Mouse (Mus musculus) midbrain, embryonic 13.5 days (tissue): ENCODE results near the gene Stat1. TPM values are rescaled to one million over a fixed set of nuclear protein-coding genes. Genes with fewer than 3 reads are reported as not detected.
A peak's percentile ranks its signal among the peaks of the same experiment; 100 is the strongest.

ENCODE experiments used
- ATAC-seq: fragments of 200-750 bp; cut with Nextera tagmentation; 2 replicates; pipeline ENCODE4 v1.8.0; 2017; ENCODE audit warnings: mild to moderate bottlenecking, moderate TSS enrichment, moderate library complexity
- H3K27ac ChIP-seq: fragments of 300-500 bp; sonication (generic); 2 replicates; pipeline ENCODE4 v1.5.1; 2015; ENCODE audit warnings: inconsistent platforms, mild to moderate bottlenecking, moderate library complexity
- H3K27me3 ChIP-seq: fragments of 300-500 bp; sonication (generic); 2 replicates; pipeline ENCODE4 v1.6.1; 2015; ENCODE audit warnings: mild to moderate bottlenecking, inconsistent platforms
- H3K36me3 ChIP-seq: fragments of 300-500 bp; sonication (generic); 2 replicates; pipeline ENCODE4 v1.6.1; 2015; ENCODE audit warnings: mild to moderate bottlenecking, inconsistent platforms
- H3K4me1 ChIP-seq: fragments of 300-500 bp; sonication (generic); replicated peaks from 2 replicates; pipeline ENCODE4 v1.6.1; 2015; ENCODE audit warnings: inconsistent platforms
- H3K4me2 ChIP-seq: fragments of 300-500 bp; sonication (generic); replicated peaks from 2 replicates; pipeline ENCODE4 v1.6.1; 2015; ENCODE audit warnings: moderate library complexity, mild to moderate bottlenecking, inconsistent platforms
- H3K4me3 ChIP-seq: fragments of 300-500 bp; sonication (generic); replicated peaks from 2 replicates; pipeline ENCODE4 v1.5.1; 2015; ENCODE audit warnings: mild to moderate bottlenecking, inconsistent platforms
- H3K9ac ChIP-seq: fragments of 300-500 bp; sonication (generic); replicated peaks from 2 replicates; pipeline ENCODE4 v1.6.1; 2015; ENCODE audit warnings: mild to moderate bottlenecking, inconsistent platforms
- H3K9me3 ChIP-seq: fragments of 300-500 bp; sonication (generic); 2 replicates; pipeline ENCODE4 v1.6.1; 2016; ENCODE audit warnings: mild to moderate bottlenecking, inconsistent platforms
- WGBS: fragments of 180-500 bp; shearing (Covaris S2); methylation state at CpG from one replicate; pipeline ENCODE4 v1.1.7; 2015; 5-methylcytosine and 5-hydroxymethylcytosine counted together
- polyA plus RNA-seq: library from polyadenylated mRNA; unstranded; fragments of >200 nt; fragmentation: Nextera tagmentation; extraction: Ambion mirVana; gene quantifications from 2 replicates; pipeline ENCODE4 v1.2.1, GENCODE M21; 2015

Stat1 gene
- polyA plus RNA-seq: 12.0 and 13.5 TPM in 2 replicates

GRCm38 (mm10) chr1:52118860-52119591 is at the start of gene Stat1:
TSS of gene Stat1 (plus strand) at chr1:52119440.
- Histone ChIP-seq H3K27ac (peak within 1 kb of the TSS; percentile 31; the same call in 1 of the 2 replicates), H3K27me3 (0 out of 2 replicates have a peak, but pooled peaks cover 8% of the 10 kb centered on the region), H3K4me1 (peaks cover 13% of the 10 kb centered on the region), H3K4me3 (peak within 1 kb of the TSS; percentile 78), H3K9ac (peak within 1 kb of the TSS; percentile 76), H3K9me3 (no peaks in the 10 kb centered on the region), H3K4me2 (peak within 1 kb of the TSS; percentile 74), H3K36me3 (no peaks in the 10 kb centered on the region)
- 3% methylated on average over 35 of the region's 37 CpGs for WGBS
- ATAC-seq: peak; percentile 93

GRCm38 (mm10) chr1:52079724-52080367 is 39.4 kb upstream of the Stat1 start:
- H3K4me3 ChIP-seq: no peak overlapping the region
- no peaks in the 10 kb centered on the region for H3K36me3 ChIP-seq
- peak; percentile 97 for ATAC-seq
- peak overlapping the region; percentile 32; the same call in 1 of the 2 replicates for H3K27ac ChIP-seq
- H3K4me1 ChIP-seq: peaks cover 25% of the 10 kb centered on the region
- under 1% methylated on average over 10 of the region's 10 CpGs for WGBS
- no peaks in the 10 kb centered on the region for H3K9me3 ChIP-seq
- no peaks in the 10 kb centered on the region for H3K27me3 ChIP-seq
- H3K4me2 ChIP-seq: no peak overlapping the region
- H3K9ac ChIP-seq: no peak overlapping the region

GRCm38 (mm10) chr1:52080375-52080774 is 38.9 kb upstream of the Stat1 start:
- Histone ChIP-seq H3K9me3 (no peaks in the 10 kb centered on the region), H3K4me3 (no peak overlapping the region), H3K36me3 (no peaks in the 10 kb centered on the region), H3K9ac (no peak overlapping the region), H3K27ac (peak overlapping the region; percentile 32; the same call in 1 of the 2 replicates), H3K4me1 (peaks cover 25% of the 10 kb centered on the region), H3K4me2 (no peak overlapping the region; the same call in 1 of the 2 replicates), H3K27me3 (no peaks in the 10 kb centered on the region)
- no peak for ATAC-seq
- 2% methylated on average over 8 of the region's 8 CpGs for WGBS

- no peak for ATAC-seq
- Histone ChIP-seq H3K4me3 (no peak overlapping the region), H3K36me3 (no peaks in the 10 kb centered on the region), H3K4me1 (no peaks in the 10 kb centered on the region), H3K27me3 (no peaks in the 10 kb centered on the region), H3K27ac (no peak overlapping the region), H3K9me3 (no peaks in the 10 kb centered on the region), H3K9ac (no peak overlapping the region), H3K4me2 (no peak overlapping the region)
- WGBS: 50% methylated on average over 4 of the region's 4 CpGs
Measured at GRCm38 (mm10) chr1:52086236-52086635, 33.0 kb upstream of the Stat1 start.

GRCm38 (mm10) chr1:52087128-52087527 is 32.1 kb upstream of the Stat1 start:
- Histone ChIP-seq H3K27me3 (no peaks in the 10 kb centered on the region), H3K27ac (no peak overlapping the region), H3K4me2 (no peak overlapping the region), H3K4me1 (no peaks in the 10 kb centered on the region), H3K4me3 (no peak overlapping the region), H3K36me3 (no peaks in the 10 kb centered on the region), H3K9ac (no peak overlapping the region), H3K9me3 (no peaks in the 10 kb centered on the region)
- WGBS: 82% methylated on average over 1 of the region's 1 CpGs
- ATAC-seq: no peak

- no peaks in the 10 kb centered on the region for H3K4me1 ChIP-seq
- H3K4me3 ChIP-seq: no peak overlapping the region
- WGBS: 66% methylated on average over 4 of the region's 4 CpGs
- no peaks in the 10 kb centered on the region for H3K27me3 ChIP-seq
- no peak overlapping the region for H3K27ac ChIP-seq
- no peaks in the 10 kb centered on the region for H3K36me3 ChIP-seq
- H3K9ac ChIP-seq: no peak overlapping the region
- no peak overlapping the region for H3K4me2 ChIP-seq
- H3K9me3 ChIP-seq: no peaks in the 10 kb centered on the region
- no peak for ATAC-seq
Measured at GRCm38 (mm10) chr1:52088634-52089033, 30.6 kb upstream of the Stat1 start.

GRCm38 (mm10) chr1:52098618-52099232 is 20.5 kb upstream of the Stat1 start:
- no peaks in the 10 kb centered on the region for H3K27me3 ChIP-seq
- WGBS: 80% methylated on average over 3 of the region's 3 CpGs
- H3K4me2 ChIP-seq: no peak overlapping the region
- ATAC-seq: peak; percentile 66; the same call in 1 of the 2 replicates
- H3K4me1 ChIP-seq: no peaks in the 10 kb centered on the region
- H3K9me3 ChIP-seq: no peaks in the 10 kb centered on the region
- no peak overlapping the region for H3K27ac ChIP-seq
- no peak overlapping the region for H3K4me3 ChIP-seq
- H3K36me3 ChIP-seq: no peaks in the 10 kb centered on the region
- no peak overlapping the region for H3K9ac ChIP-seq

GRCm38 (mm10) chr1:52100496-52100895 is 18.7 kb upstream of the Stat1 start:
- H3K4me2 ChIP-seq: no peak overlapping the region
- H3K27ac ChIP-seq: no peak overlapping the region
- ATAC-seq: no peak
- no peaks in the 10 kb centered on the region for H3K27me3 ChIP-seq
- H3K4me3 ChIP-seq: no peak overlapping the region
- no peaks in the 10 kb centered on the region for H3K36me3 ChIP-seq
- WGBS: 73% methylated on average over 6 of the region's 6 CpGs
- H3K9me3 ChIP-seq: no peaks in the 10 kb centered on the region
- no peak overlapping the region for H3K9ac ChIP-seq
- H3K4me1 ChIP-seq: no peaks in the 10 kb centered on the region

GRCm38 (mm10) chr1:52102795-52103194 is 16.4 kb upstream of the Stat1 start:
- Histone ChIP-seq H3K4me3 (no peak overlapping the region), H3K27me3 (no peaks in the 10 kb centered on the region), H3K4me2 (no peak overlapping the region), H3K27ac (no peak overlapping the region), H3K4me1 (no peaks in the 10 kb centered on the region), H3K36me3 (no peaks in the 10 kb centered on the region), H3K9me3 (no peaks in the 10 kb centered on the region), H3K9ac (no peak overlapping the region)
- WGBS: 89% methylated on average over 8 of the region's 8 CpGs
- no peak for ATAC-seq

GRCm38 (mm10) chr1:52107206-52107605 is 12.0 kb upstream of the Stat1 start:
- no peak overlapping the region for H3K4me2 ChIP-seq
- H3K9ac ChIP-seq: no peak overlapping the region
- no peaks in the 10 kb centered on the region for H3K9me3 ChIP-seq
- 90% methylated on average over 11 of the region's 11 CpGs for WGBS
- H3K4me1 ChIP-seq: no peaks in the 10 kb centered on the region
- H3K27ac ChIP-seq: no peak overlapping the region
- H3K36me3 ChIP-seq: no peaks in the 10 kb centered on the region
- ATAC-seq: no peak
- H3K27me3 ChIP-seq: no peaks in the 10 kb centered on the region
- no peak overlapping the region for H3K4me3 ChIP-seq

- H3K4me1 ChIP-seq: peaks cover 6% of the 10 kb centered on the region
- no peaks in the 10 kb centered on the region for H3K9me3 ChIP-seq
- no peak overlapping the region for H3K4me2 ChIP-seq
- ATAC-seq: no peak
- no peak overlapping the region for H3K4me3 ChIP-seq
- no peak overlapping the region for H3K27ac ChIP-seq
- no peak overlapping the region for H3K9ac ChIP-seq
- no peaks in the 10 kb centered on the region for H3K36me3 ChIP-seq
- WGBS: 68% methylated on average over 3 of the region's 3 CpGs
- H3K27me3 ChIP-seq: 0 out of 2 replicates have a peak, but pooled peaks cover 2% of the 10 kb centered on the region
Measured at GRCm38 (mm10) chr1:52111217-52111616, 8.0 kb upstream of the Stat1 start.

- no peak overlapping the region for H3K9ac ChIP-seq
- no peak overlapping the region for H3K27ac ChIP-seq
- H3K27me3 ChIP-seq: 0 out of 2 replicates have a peak, but pooled peaks cover 2% of the 10 kb centered on the region
- WGBS: 85% methylated on average over 1 of the region's 1 CpGs
- H3K36me3 ChIP-seq: no peaks in the 10 kb centered on the region
- H3K4me3 ChIP-seq: no peak overlapping the region
- H3K4me1 ChIP-seq: peaks cover 6% of the 10 kb centered on the region
- no peaks in the 10 kb centered on the region for H3K9me3 ChIP-seq
- no peak for ATAC-seq
- H3K4me2 ChIP-seq: no peak overlapping the region
Measured at GRCm38 (mm10) chr1:52112301-52112700, 6.9 kb upstream of the Stat1 start.
